Mouse (Mus musculus): ENCODE data around the gene Tenm3. TPM values are rescaled to one million over a fixed set of nuclear protein-coding genes. Genes with fewer than 3 reads are reported as not detected.

The Tenm3 gene
- total and polyA plus RNA-seq, 3 experiments = 0.03 to 0.08 (median 0.07) TPM

- peaks cover 70% of the 10 kb centered on the region for H3K9me3 ChIP-seq (replicated peaks; ENCODE audit: low read length)
- no peak overlapping the region for H3K9ac ChIP-seq (ENCODE audit: insufficient read depth, low read depth)
- H3K4me2 ChIP-seq (ENCODE audit: insufficient read depth, low read depth, poor library complexity, severe bottlenecking) = no peak overlapping the region
- H3K36me3 ChIP-seq (replicated peaks in 1 of 2; ENCODE audit: control insufficient read depth in 1 of 2, insufficient read depth in 1 of 2, low read length in 1 of 2) = no peaks in the 10 kb centered on the region
- in situ Hi-C loops (cut with MboI; ENCODE audit: low pct_ligation_motif_present, low pct_unique_long_range_greater_than_20kb, low sequenced_read_pairs) (no loop called here), dilution Hi-C loops (cut with MboI; ENCODE audit: extremely low pct_ligation_motif_present, extremely low pct_unique_long_range_greater_than_20kb, low sequenced_read_pairs) (no loop called here)
- no peaks in the 10 kb centered on the region for H3K79me2 ChIP-seq (replicated peaks; ENCODE audit: control insufficient read depth, extremely low read depth, insufficient read depth, poor library complexity, severe bottlenecking)
- H3K27me3 ChIP-seq (replicated peaks) = no peaks in the 10 kb centered on the region
- H3K4me3 ChIP-seq (replicated peaks in 1 of 3; ENCODE audit: low read depth in 2 of 3, low read length in 2 of 3, poor library complexity in 1 of 3) = no peak overlapping the region
- no peak for DNase-seq (ENCODE audit: extremely low read depth)
- H3K4me1 ChIP-seq (ENCODE audit: control insufficient read depth in 1 of 2, insufficient read depth in 2 of 2) = no peaks in the 10 kb centered on the region
- H3K27ac ChIP-seq (ENCODE audit: insufficient read depth, low read depth) = no peak overlapping the region
- TF ChIP-seq NELFE (IDR thresholded peaks at IDR 0.05; ENCODE audit: low read depth, low read length) (no peak), RCOR1 (conservative IDR thresholded peaks at IDR 0.05; ENCODE audit: low read depth, low read length) (no peak), SMC3 (IDR thresholded peaks at IDR 0.05; ENCODE audit: low read depth, low read length) (no peak), HCFC1 (IDR thresholded peaks at IDR 0.05; ENCODE audit: low read depth, low read length) (no peak), TCF12 (IDR thresholded peaks at IDR 0.05; ENCODE audit: low read depth, low read length) (no peak), IRF4 (IDR thresholded peaks at IDR 0.05; ENCODE audit: low read depth, low read length) (no peak), MXI1 (IDR thresholded peaks at IDR 0.05; ENCODE audit: low read depth, low read length) (no peak), SIN3A (IDR thresholded peaks at IDR 0.05; ENCODE audit: low read length) (no peak), BHLHE40 (IDR thresholded peaks at IDR 0.05; ENCODE audit: low read depth, low read length) (no peak), CTCF (conservative IDR thresholded peaks at IDR 0.05 in 1 of 2, IDR thresholded peaks at IDR 0.05 in 1 of 2; ENCODE audit: low read depth in 2 of 2, low read length in 2 of 2) (no peak), ZNF384 (IDR thresholded peaks at IDR 0.05; ENCODE audit: low read depth, low read length) (no peak), POLR2AphosphoS2 (IDR thresholded peaks at IDR 0.05; ENCODE audit: low read depth, low read length) (no peak), GABPA (IDR thresholded peaks at IDR 0.05; ENCODE audit: insufficient replicate concordance, low read depth, low read length) (no peak), USF2 (conservative IDR thresholded peaks at IDR 0.05; ENCODE audit: low read depth, low read length) (no peak)
Measured at GRCm38 (mm10) chr8:48670895-48671294, 172.9 kb downstream of the Tenm3 start.

DNA sequence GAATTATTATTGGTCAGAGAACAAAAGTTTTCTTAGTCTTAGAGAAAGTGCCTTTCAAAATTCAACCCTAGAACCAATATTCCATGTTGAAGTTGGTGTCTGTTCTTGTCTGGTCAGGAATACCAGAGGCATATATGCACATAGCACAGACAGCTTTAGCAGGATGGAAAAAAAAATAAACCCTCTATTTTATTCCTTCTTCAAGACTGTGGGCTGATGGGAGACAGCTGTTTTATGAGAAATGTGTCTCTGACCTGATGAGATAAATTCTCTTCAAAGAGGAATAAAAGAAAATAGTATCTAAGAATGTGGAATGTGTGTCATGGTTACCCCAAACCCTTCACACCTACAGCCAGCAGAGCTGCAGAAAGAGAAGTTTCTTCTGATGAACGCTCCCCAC lies 173.4 kb downstream of the Tenm3 start:
- no peaks in the 10 kb centered on the region for H3K27me3 ChIP-seq (replicated peaks)
- TF ChIP-seq POLR2A (IDR thresholded peaks at IDR 0.05; ENCODE audit: low read depth, low read length) (no peak), MEF2A (IDR thresholded peaks at IDR 0.05; ENCODE audit: borderline replicate concordance, low read depth, low read length) (no peak), UBTF (IDR thresholded peaks at IDR 0.05; ENCODE audit: low read depth, low read length) (no peak), RCOR1 (conservative IDR thresholded peaks at IDR 0.05; ENCODE audit: low read depth, low read length) (no peak), USF1 (IDR thresholded peaks at IDR 0.05; ENCODE audit: low read depth, low read length) (no peak), POLR2AphosphoS2 (IDR thresholded peaks at IDR 0.05; ENCODE audit: low read depth, low read length) (no peak), ZC3H11A (IDR thresholded peaks at IDR 0.05; ENCODE audit: low read depth, low read length) (no peak), MAX (IDR thresholded peaks at IDR 0.05; ENCODE audit: low read length) (no peak), GABPA (IDR thresholded peaks at IDR 0.05; ENCODE audit: insufficient replicate concordance, low read depth, low read length) (no peak), TBP (conservative IDR thresholded peaks at IDR 0.05; ENCODE audit: low read depth, low read length) (no peak), IRF4 (IDR thresholded peaks at IDR 0.05; ENCODE audit: low read depth, low read length) (no peak), MYC (IDR thresholded peaks at IDR 0.05; ENCODE audit: low read depth, low read length) (no peak), USF2 (conservative IDR thresholded peaks at IDR 0.05; ENCODE audit: low read depth, low read length) (no peak), ZKSCAN1 (IDR thresholded peaks at IDR 0.05; ENCODE audit: borderline replicate concordance, low read depth, low read length) (no peak), PAX5 (IDR thresholded peaks at IDR 0.05; ENCODE audit: low read length) (no peak), JUN (IDR thresholded peaks at IDR 0.05; ENCODE audit: insufficient read depth, low read depth, low read length) (no peak), NELFE (IDR thresholded peaks at IDR 0.05; ENCODE audit: low read depth, low read length) (no peak)
- no peak overlapping the region for H3K4me3 ChIP-seq (replicated peaks in 1 of 3; ENCODE audit: low read depth in 2 of 3, low read length in 2 of 3, poor library complexity in 1 of 3)
- H3K4me1 ChIP-seq (ENCODE audit: control insufficient read depth in 1 of 2, insufficient read depth in 2 of 2) = no peaks in the 10 kb centered on the region
- H3K79me2 ChIP-seq (replicated peaks; ENCODE audit: control insufficient read depth, extremely low read depth, insufficient read depth, poor library complexity, severe bottlenecking) = no peaks in the 10 kb centered on the region
- no peaks in the 10 kb centered on the region for H3K36me3 ChIP-seq (replicated peaks in 1 of 2; ENCODE audit: control insufficient read depth in 1 of 2, insufficient read depth in 1 of 2, low read length in 1 of 2)
- no peak for DNase-seq (ENCODE audit: extremely low read depth)
- no peak overlapping the region for H3K4me2 ChIP-seq (ENCODE audit: insufficient read depth, low read depth, poor library complexity, severe bottlenecking)
- no peak overlapping the region for H3K9ac ChIP-seq (ENCODE audit: insufficient read depth, low read depth)
- H3K27ac ChIP-seq (ENCODE audit: insufficient read depth, low read depth) = no peak overlapping the region
- in situ Hi-C loops (cut with MboI; ENCODE audit: low pct_ligation_motif_present, low pct_unique_long_range_greater_than_20kb, low sequenced_read_pairs) (no loop called here), dilution Hi-C loops (cut with MboI; ENCODE audit: extremely low pct_ligation_motif_present, extremely low pct_unique_long_range_greater_than_20kb, low sequenced_read_pairs) (no loop called here)
- H3K9me3 ChIP-seq (replicated peaks; ENCODE audit: low read length) = peaks cover 70% of the 10 kb centered on the region

Measured in CH12.LX (cell line).